Mouse (Mus musculus): ENCODE results near the gene Tmem274.
"Not testable (repeated sequence)": the region's sequence is repeated elsewhere in the genome, so short reads cannot be mapped to it uniquely, and the experiment has no call there.

Gene Tmem274

GRCm38 (mm10) chr4:149477078-149477477 is at the start of gene Tmem274:
TSS of gene Tmem274 (plus strand) at chr4:149477378.
- DNase-seq, result no peak

- DNase-seq, result no peak
Observed at GRCm38 (mm10) chr4:149429592-149429991, 47.6 kb upstream of the Tmem274 start.

DNA sequence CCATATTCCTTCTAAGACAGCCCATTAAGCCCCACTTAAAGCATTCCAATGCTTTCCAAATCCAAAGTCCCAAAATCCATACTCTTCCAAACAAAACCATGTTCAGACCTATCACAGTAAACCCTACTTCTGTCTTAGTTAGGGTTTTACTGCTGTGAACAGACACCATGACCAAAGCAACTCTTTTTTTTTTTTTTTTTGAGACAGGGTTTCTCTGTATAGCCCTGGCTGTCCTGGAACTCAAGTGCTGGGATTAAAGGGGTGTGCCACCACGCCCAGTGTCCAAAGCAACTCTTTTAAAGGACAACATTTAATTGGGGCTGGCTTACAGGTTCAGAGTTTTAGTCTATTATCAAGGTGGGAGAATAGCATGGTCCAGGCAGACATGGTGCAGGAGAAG is 45.3 kb upstream of the Tmem274 start:
- DNase-seq, result not testable (repeated sequence)

GRCm38 (mm10) chr4:149440576-149440975 is 36.6 kb upstream of the Tmem274 start:
- DNase-seq, result no peak

DNA sequence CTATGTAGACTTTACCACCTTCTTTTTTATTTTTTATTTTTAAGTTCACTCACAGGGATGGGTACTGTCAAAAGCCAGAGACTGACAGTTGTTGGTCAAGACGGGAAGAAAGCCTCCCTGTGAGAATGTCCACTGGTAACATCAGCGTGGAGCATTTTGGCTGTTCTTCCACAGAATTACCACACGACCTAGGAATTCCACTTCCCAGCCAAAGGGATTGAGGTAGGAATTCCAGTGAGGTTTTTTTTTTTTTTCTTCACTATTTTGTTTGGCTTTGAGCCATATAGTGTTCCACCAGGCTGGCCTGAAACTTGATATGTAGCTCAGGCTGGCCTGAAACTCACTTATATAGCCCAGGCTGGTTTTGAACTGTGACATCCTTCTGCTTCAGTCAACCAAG is 34.7 kb upstream of the Tmem274 start:
- no peak for DNase-seq

DNA sequence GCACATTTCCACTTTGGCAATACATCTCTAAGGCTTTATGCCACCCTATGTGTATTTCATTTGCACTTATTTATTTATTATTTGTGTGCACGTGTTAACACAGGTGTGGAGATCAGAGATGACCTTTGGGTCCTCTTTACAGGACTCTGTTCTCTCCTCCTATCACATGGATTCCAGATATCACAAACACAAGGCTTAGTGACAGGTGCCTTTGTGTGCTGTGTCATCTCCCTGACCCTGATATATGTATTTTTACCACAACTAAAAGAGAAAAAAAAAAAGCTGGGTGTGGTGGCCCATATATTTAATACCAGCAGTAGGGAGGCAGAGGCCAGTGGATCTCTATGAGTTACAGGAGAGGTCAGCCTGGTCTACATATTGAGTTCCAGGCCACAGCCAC is 32.7 kb upstream of the Tmem274 start:
- DNase-seq, result no peak

DNA sequence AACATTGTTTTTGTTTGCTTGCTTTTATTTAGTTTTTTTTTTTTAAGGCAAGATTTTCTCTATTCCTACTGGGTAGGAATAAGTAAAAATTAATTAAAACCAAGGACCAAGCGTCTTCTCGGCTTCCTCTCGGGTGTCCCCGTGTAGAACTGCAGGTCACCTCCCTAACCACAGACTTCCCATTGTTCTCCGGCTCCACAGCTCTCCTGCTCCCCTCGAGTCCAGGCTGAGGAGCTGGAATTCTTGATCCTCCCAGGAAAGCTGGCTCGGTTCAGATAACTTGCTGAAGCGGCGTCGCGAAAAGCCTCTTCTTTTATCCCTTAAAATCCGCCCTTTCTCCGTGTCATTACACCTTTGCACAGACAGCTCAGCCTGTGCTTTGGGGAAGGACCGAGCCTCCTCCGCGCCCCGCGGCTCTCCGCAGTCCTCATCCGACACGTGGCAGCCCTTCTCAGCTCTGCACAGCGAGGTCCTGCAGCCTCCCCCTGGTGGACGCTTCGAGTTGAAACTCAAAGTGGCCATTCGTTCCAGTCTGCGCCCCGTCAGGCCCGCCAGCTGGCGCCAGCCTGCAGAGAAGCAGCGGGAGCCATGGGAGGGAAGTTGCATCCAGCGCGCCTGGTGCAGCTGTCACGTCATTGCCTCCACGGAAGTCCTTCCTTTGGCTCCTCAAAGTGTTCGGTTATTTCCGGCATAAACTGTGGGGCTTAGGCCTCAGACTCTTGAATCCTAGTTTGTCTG is 32.0 kb upstream of the Tmem274 start:
- DNase-seq, result peak; percentile 88 to 91

DNA sequence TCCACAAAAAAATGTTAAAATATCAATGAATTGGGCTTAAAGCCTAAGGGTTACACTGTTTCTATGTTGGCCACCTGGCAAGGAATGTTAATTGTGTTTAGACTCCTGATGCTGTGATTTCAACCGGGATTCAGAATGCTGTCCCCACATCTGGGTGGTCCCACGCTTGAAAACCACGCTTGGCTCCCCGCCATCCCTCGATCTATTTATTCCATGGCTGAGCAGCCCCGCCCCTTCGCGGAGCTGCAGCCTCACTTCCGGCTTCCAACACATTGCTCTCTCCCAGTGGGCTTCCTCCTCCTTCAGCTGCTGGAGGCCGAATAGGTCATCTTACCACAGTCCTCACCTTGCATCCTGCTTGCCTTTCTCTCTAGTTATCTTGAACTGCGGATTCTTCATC is 31.3 kb upstream of the Tmem274 start:
- DNase-seq, result peak in 1 of 2 experiments; percentile 28

- no peak for DNase-seq
Observed at GRCm38 (mm10) chr4:149446309-149446708, 30.9 kb upstream of the Tmem274 start.

- no peak for DNase-seq
Observed at GRCm38 (mm10) chr4:149450636-149451035, 26.5 kb upstream of the Tmem274 start.

DNA sequence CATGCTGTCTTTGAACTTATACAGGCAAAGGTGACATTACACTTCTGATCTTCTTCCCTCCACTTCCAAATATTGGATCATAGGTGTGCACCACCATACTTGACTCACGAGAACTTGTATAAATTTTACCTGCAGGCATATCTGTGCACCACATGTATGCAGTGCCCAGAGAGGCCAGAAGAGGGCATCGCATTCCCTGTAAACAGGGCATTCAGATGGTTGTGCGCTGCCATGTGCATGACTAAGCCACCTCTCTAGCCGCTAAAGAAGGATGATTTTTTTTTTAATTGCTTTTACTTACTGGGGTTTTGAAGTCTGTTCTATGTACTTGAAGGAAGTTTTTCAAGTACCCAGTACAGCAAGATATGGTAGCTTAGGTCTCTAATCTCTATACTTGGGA is 23.5 kb upstream of the Tmem274 start:
- peak in 1 of 2 experiments; percentile 64 for DNase-seq

GRCm38 (mm10) chr4:149454263-149454662 is 22.9 kb upstream of the Tmem274 start:
- DNase-seq, result peak in 1 of 2 experiments; percentile 28

DNA sequence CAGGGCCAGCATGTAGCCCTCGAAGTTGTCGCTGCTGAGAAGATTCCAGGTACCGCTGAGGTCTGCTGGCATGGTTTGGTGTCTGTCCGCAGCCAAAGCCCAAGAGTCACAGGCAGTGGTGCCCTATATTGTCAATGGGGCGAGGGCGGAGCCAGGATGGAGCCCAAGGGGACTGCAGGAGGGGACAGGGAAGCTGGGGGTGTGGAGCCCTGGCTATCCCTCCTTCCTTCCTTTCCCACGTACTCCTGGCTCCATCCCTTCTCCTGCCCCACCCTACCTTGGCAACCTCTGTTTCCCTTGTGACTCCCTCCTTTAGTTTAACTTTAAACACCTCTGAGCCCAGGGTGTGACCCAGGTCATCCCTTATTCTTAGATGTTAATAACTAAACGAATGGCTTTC is 22.3 kb upstream of the Tmem274 start, which contains the start of gene Rbp7:
Gene Rbp7 (minus strand): TSS at position 100 of the 400 bp plus-strand sequence.
- DNase-seq, result no peak

DNA sequence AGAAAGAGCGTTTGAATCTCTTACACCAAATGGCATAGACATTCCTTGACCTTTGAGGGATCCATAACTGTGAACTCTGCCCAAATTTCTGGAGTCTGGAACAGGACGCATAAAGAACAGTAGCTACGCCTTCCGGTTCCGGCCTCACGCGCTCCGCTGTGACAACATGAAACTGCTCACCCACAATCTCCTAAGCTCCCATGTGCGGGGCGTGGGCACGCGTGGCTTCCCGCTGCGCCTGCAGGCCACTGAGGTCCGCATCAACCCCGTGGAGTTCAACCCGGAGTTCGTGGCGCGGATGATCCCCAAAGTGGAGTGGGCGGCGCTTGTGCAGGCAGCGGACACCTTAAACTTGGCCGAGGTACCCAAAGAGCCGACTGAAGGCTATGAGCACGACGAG is 20.0 kb upstream of the Tmem274 start:
- not testable (repeated sequence) for DNase-seq

DNA sequence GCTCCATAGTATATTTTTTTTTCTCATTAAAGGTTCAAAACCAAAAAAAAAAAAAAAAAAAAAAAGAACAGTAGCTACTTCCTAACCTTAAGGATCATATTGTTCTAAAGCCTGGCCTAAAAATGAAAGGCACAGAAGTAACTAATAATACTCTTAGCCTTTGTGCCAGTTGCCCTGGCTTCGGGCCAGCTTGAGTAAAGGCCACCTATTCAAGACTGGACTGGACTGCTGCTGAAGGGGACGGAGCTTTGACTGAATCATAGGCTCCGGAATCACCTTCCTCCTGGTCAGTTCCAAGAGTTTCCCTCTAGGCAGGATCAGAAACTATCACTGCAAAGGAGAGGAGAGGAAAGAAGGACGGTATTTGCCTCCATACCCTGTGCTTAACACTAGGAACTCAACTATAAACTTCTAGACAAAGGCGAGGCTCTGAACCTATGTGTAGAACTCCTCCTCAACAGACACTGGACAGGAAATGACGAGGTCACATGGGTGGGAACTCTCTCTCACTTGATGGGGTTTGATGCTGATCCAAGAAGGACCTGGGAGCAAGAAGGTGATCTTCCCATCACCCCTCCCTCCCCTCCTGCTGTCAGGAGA is 19.2 kb upstream of the Tmem274 start:
- peak; percentile 50 to 72 for DNase-seq

GRCm38 (mm10) chr4:149458526-149458925 is 18.7 kb upstream of the Tmem274 start:
- no peak for DNase-seq

DNA sequence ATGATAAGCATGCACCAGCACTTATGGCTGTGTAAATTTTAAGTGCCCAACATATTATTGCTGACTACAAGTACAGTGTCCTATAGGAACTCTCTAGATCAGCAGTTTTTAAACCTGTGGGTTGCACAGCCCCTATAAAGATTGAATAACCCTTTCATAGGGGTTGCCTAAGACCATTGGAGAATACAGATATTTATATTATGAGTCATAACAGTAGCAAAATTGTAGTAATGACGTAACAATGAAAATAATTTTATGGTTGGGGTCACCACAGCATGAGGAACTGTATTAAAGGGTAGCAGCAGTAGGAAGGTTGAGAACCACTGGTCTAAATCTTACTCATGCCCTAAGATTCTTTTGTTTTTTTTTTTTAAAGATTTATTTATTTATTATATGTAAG is 17.8 kb upstream of the Tmem274 start:
- DNase-seq, result no peak

DNA sequence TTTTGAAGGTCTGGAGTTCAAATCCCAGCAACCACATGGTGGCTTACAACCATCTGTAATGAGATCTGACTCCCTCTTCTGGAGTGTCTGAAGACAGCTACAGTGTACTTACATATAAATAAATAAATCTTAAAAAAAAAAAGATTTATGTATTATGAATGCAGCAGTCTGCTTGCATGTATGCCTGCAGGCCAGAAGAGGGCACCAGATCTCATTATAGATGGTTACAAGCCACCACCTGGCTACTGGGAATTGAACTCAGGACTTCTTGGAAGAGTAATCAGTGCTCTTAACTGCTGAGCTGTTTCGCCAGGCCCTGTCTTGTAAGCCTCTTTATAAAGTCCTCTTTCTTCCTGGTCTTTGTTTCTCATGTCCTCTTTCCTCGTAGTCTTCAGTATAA is 16.7 kb upstream of the Tmem274 start:
- DNase-seq, result not testable (repeated sequence)

GRCm38 (mm10) chr4:149461579-149462304 is 15.4 kb upstream of the Tmem274 start:
- DNase-seq, result no peak

DNA sequence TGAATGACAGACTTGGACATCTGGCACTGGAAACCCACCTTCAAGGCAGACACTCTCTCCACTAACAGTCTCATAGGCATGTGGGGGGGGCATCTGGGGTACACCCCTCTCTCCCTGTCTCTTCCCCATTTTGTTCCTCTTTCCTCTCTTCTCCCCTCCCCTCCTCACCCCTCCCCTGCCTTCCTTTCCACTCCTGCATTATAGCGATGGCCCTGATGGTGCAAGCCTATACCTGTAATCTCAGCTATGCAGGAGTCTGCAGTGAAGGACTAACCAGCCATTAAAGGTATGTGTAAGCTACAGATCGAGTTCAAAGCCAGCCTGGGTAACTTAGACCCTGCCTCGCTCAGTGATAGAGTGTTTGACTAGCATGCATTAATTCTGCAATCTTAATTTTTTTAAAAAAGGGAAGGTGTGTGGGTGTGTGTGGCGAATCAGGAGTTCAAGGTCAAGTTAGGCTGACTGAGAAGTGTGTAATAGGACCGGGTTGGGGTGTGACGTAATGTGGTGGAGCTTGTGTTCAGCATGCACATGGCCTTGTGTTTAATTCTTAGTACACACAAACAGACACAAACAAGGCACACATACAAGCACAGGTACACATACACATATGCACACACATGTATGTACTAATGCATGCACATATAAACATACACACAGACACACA is 14.7 kb upstream of the Tmem274 start:
- no peak for DNase-seq

DNA sequence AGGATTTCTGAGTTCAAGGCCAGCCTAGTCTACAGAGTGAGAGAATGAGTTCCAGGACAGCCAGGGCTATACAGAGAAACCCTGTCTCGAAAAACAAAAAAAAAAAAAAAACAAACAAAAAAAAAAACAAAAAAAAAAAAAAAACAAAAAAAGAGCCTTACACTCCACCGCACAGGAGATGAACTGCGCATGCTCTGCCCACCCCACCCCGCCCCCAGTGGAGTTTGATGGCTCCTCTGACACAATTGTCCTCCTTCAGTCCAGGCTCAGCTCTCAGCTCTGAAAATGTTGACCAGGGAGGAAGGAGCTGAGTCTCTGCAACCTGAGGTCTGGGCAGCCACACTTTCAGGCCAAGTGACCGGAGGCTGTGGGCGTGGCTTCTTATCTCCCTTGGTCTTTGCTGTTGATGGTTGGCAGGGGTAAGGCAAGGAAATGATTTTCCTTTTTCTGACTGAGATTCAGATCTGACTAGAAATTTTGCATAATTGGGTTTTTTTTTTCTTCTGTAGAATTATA is 13.7 kb upstream of the Tmem274 start:
- DNase-seq, result no peak

GRCm38 (mm10) chr4:149469557-149469956 is 7.6 kb upstream of the Tmem274 start:
- no peak for DNase-seq

DNA sequence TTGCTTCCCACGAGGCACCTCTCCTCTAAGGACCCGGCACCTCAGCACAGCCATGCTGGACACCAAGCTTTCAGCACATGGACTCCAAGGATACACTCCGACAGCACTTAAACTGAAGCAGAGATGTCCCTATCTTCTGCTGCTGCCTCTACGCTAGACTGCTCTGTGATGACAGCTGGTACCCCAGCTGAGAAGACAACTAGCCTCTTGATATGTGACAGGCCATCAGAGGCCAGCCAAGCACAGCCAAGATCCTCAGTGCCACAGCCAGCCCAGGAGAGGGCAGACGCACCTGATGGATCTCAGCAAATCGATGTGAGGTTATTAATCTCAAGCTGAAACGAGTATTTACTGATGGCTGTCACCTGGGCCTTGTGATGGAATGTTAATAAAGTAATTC is 2.1 kb upstream of the Tmem274 start:
- DNase-seq, result no peak

Data from kidney, adult 8-10 months (tissue).